Mouse (Mus musculus) liver, embryonic 11.5 days (tissue): Measurements from ENCODE around the gene Baz2b. TPM values are rescaled to one million over a fixed set of nuclear protein-coding genes. Genes with fewer than 3 reads are reported as not detected.
A peak's percentile ranks its signal among the peaks of the same experiment; 100 is the strongest.

ENCODE experiments used
- ATAC-seq: fragments of 200-750 bp; cut with Nextera tagmentation; replicated peaks from 2 replicates; pipeline ENCODE4 v1.8.0; 2017; ENCODE audit warnings: moderate number of reproducible peaks, mild to moderate bottlenecking, moderate TSS enrichment, moderate library complexity; ENCODE audit not compliant: low FRiP score
- DNase-seq: peaks from one replicate; pipeline ENCODE4 v3.0.0-alpha.2; 2017; ENCODE audit warnings: low spot score
- H3K27ac ChIP-seq: fragments of 300-500 bp; sonication (generic); 2 replicates; pipeline ENCODE4 v1.5.1; 2014; ENCODE audit warnings: mild to moderate bottlenecking, low read depth, low read length, control low read depth
- H3K27me3 ChIP-seq: fragments of 300-500 bp; sonication (generic); replicated peaks from 2 replicates; pipeline ENCODE4 v1.6.1; 2014; ENCODE audit warnings: low read length, mixed read lengths; ENCODE audit not compliant: control insufficient read depth, insufficient read depth
- H3K36me3 ChIP-seq: fragments of 300-500 bp; sonication (generic); 2 replicates; pipeline ENCODE4 v1.6.1; 2014; ENCODE audit warnings: mild to moderate bottlenecking, low read length, moderate library complexity, mixed read lengths; ENCODE audit not compliant: control insufficient read depth, insufficient read depth
- H3K4me1 ChIP-seq: fragments of 300-500 bp; sonication (generic); replicated peaks from 2 replicates; pipeline ENCODE4 v1.6.1; 2014; ENCODE audit warnings: low read length, mixed read lengths; ENCODE audit not compliant: control insufficient read depth, insufficient read depth
- H3K4me2 ChIP-seq: fragments of 300-500 bp; sonication (generic); 2 replicates; pipeline ENCODE4 v1.6.1; 2014; ENCODE audit warnings: mild to moderate bottlenecking, control low read depth, moderate library complexity
- H3K4me3 ChIP-seq: fragments of 300-500 bp; sonication (generic); 2 replicates; pipeline ENCODE4 v1.5.1; 2014; ENCODE audit warnings: low read depth, low read length, control low read depth
- H3K9ac ChIP-seq: fragments of 300-500 bp; sonication (generic); 2 replicates; pipeline ENCODE4 v1.6.1; 2014; ENCODE audit warnings: low read depth, low read length, control low read depth
- H3K9me3 ChIP-seq: fragments of 300-500 bp; sonication (generic); 2 replicates; pipeline ENCODE4 v1.6.1; 2016; ENCODE audit warnings: low read length, inconsistent platforms, mixed read lengths; ENCODE audit not compliant: control insufficient read depth
- WGBS: fragments of 180-500 bp; shearing (Covaris S2); extraction: QIAGEN DNeasy Blood & Tissue Kit; methylation state at CpG from one replicate; pipeline ENCODE4 v1.1.7; 2014; 5-methylcytosine and 5-hydroxymethylcytosine counted together
- polyA plus RNA-seq: library from polyadenylated mRNA; unstranded; fragments of >200 nt; fragmentation: Nextera tagmentation; extraction: Ambion mirVana; gene quantifications from 2 replicates; pipeline ENCODE4 v1.2.1, GENCODE M21; 2014

Gene Baz2b
- polyA plus RNA-seq, 1 experiment from 2014 or later = 35.2 TPM

DNA sequence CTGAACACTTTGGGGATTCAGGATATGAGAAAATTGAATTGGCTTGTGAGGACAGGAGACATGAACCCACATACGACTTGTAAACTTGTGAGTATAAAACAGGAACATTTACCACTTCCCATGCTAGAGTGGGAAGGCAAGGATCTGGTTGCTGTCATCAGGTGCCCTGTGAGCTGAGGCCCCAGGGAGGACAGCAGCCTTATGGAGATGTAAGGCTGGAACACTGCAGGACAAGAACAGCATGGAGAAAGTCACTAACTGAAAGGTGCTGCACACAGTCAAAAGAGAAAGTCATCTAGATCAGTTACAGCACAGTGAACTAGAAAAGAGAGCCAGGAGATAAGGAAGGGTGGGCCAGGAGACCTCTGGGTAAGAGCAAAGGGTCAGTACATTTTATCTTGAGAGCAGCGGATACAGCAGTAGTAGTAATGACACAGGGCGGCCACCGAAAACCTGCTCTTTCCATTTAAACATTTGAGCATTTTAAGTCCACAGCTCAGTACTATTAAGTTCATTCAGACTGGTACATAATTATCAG, 236.5 kb downstream of the Baz2b start:
- DNase-seq (no peak), ATAC-seq (peak; percentile 75)
- no peak overlapping the region for H3K4me3 ChIP-seq
- H3K4me2 ChIP-seq = peak overlapping the region; percentile 32
- H3K9me3 ChIP-seq = no peaks in the 10 kb centered on the region
- no peak overlapping the region for H3K9ac ChIP-seq
- H3K36me3 ChIP-seq = peaks cover 8% of the 10 kb centered on the region; the same call in 1 of the 2 replicates
- no peaks in the 10 kb centered on the region for H3K27me3 ChIP-seq
- peaks cover 7% of the 10 kb centered on the region; the same call in 1 of the 2 replicates for H3K4me1 ChIP-seq
- no peak overlapping the region for H3K27ac ChIP-seq
- 43% methylated on average over 4 of the region's 4 CpGs for WGBS

DNA sequence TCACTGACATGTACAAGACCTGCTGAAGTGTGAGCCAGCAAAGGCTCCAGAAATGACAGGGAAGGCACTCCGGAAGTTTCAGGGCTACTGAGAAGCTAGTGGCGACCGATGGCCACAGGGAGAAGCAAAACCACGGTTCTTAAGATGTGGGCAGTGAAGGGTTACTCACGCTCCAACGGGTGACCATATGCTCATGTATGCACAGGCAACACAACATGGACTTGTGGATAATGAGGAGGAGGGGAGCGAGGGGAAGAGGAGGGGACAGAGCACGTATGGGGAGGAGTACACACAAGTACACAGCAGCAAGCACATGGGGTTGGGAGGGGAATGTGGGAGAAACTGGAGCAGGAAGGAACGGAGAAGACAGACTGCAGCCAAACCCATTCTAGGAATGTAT, 239.1 kb downstream of the Baz2b start:
- WGBS = 82% methylated on average over 9 of the region's 9 CpGs
- Histone ChIP-seq H3K4me2 (no peak overlapping the region), H3K27ac (no peak overlapping the region), H3K9me3 (no peaks in the 10 kb centered on the region), H3K4me3 (no peak overlapping the region), H3K4me1 (peaks cover 7% of the 10 kb centered on the region; the same call in 1 of the 2 replicates), H3K9ac (no peak overlapping the region), H3K36me3 (peaks cover 12% of the 10 kb centered on the region; the same call in 1 of the 2 replicates), H3K27me3 (no peaks in the 10 kb centered on the region)
- ATAC-seq (no peak), DNase-seq (no peak)

DNA sequence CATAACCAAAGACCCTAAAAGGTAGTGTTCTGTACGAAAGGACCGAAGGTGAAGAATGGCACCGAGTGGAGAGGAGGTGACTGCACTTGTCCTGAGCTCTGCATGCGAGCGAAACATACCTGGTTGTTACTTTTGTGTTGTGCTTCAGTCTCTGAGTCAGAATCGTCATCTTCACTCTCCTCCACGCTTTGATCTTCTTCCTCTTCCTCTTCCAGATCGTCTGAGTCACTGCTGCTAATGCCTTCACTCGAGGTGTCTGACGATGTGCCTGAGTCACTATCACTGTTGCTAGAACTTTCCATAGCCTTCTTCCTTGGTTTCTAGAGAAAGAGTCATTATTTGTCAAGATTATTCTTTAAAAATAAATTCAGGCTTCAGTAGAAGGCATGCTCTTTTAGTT, 240.5 kb downstream of the Baz2b start:
- H3K27ac ChIP-seq = no peak overlapping the region
- no peak overlapping the region for H3K4me3 ChIP-seq
- peaks cover 3% of the 10 kb centered on the region; the same call in 1 of the 2 replicates for H3K4me1 ChIP-seq
- peaks cover 12% of the 10 kb centered on the region; the same call in 1 of the 2 replicates for H3K36me3 ChIP-seq
- ATAC-seq = no peak
- no peak overlapping the region for H3K9ac ChIP-seq
- H3K9me3 ChIP-seq = no peaks in the 10 kb centered on the region
- H3K4me2 ChIP-seq = no peak overlapping the region
- WGBS = 76% methylated on average over 10 of the region's 10 CpGs
- H3K27me3 ChIP-seq = no peaks in the 10 kb centered on the region
- DNase-seq = no peak

DNA sequence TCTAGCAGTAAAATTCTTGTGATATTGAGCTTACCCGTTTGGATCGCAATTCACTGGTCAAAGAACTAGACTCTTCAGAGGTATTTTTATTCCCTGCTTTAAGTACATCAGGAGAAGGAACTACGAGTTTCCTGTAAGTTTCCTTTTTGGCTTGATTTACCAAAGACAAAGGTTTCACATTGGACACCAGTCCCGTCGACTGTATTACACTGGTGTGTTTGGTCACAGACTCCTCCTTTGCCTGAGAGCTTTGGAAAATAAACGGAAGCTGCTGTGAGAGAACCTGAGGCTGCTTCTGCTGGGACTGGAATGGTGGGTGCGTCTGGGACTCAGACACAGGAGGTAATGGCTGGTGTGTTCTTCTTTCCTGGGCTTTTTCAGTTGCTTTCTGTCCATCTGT, 241.0 kb downstream of the Baz2b start:
- no peak overlapping the region for H3K27ac ChIP-seq
- no peaks in the 10 kb centered on the region for H3K27me3 ChIP-seq
- H3K4me1 ChIP-seq = peaks cover 2% of the 10 kb centered on the region; the same call in 1 of the 2 replicates
- H3K4me3 ChIP-seq = no peak overlapping the region
- H3K9me3 ChIP-seq = no peaks in the 10 kb centered on the region
- DNase-seq (no peak), ATAC-seq (no peak)
- no peak overlapping the region for H3K9ac ChIP-seq
- no peak overlapping the region for H3K4me2 ChIP-seq
- peaks cover 12% of the 10 kb centered on the region; the same call in 1 of the 2 replicates for H3K36me3 ChIP-seq
- WGBS = 88% methylated on average over 7 of the region's 7 CpGs

DNA sequence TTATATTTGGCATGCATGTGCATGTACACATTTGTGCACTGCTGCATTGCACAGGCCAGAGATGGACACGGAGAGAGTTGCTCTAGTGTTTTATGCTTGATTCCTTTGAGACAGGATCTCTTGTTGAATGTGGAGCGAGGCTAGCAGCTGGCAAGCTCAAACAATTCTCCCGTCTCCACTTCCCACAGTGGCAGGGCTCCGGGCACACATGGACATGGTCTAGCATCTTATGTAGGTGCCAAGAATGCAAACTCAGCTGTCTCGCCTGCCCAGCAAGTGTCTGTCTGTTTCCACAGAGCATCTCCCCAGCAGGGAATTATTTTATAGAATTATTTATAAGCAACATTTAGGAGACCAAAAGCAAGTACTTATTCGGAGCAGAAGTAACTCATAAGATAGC, 243.2 kb downstream of the Baz2b start:
- WGBS = 89% methylated on average over 6 of the region's 6 CpGs

DNA sequence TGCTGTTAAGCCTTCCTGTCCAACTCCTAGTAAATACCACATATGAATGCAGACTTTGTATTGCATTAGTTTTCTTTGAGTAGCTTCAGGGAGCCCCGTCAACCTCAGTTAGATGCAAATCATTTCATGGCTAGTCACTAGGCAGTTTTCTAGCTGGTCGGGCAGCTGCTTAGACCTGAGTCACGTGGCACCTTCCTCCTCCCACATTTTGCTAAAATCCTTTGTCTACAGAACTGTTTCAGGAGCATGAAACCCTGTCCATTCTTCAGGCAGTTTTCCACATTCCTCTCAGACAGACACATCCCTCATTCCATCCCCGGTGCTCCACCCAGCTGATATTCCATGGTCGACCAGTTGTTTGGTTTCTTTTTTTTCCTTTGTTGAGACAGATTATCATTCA, 246.6 kb downstream of the Baz2b start:
- no peak overlapping the region for H3K4me2 ChIP-seq
- H3K27me3 ChIP-seq = no peaks in the 10 kb centered on the region
- ATAC-seq = no peak
- peaks cover 9% of the 10 kb centered on the region; the same call in 1 of the 2 replicates for H3K36me3 ChIP-seq
- H3K9ac ChIP-seq = no peak overlapping the region
- no peaks in the 10 kb centered on the region for H3K9me3 ChIP-seq
- H3K4me3 ChIP-seq = no peak overlapping the region
- DNase-seq = no peak
- WGBS = 77% methylated on average over 5 of the region's 5 CpGs
- no peak overlapping the region for H3K27ac ChIP-seq
- no peaks in the 10 kb centered on the region for H3K4me1 ChIP-seq

More for the DNA sequence above, 243.2 kb downstream of the Baz2b start:
- ATAC-seq = no peak
- Histone ChIP-seq H3K4me1 (no peaks in the 10 kb centered on the region), H3K4me2 (no peak overlapping the region), H3K9me3 (no peaks in the 10 kb centered on the region), H3K4me3 (no peak overlapping the region), H3K27me3 (no peaks in the 10 kb centered on the region), H3K9ac (no peak overlapping the region), H3K36me3 (peaks cover 14% of the 10 kb centered on the region; the same call in 1 of the 2 replicates), H3K27ac (no peak overlapping the region)
- DNase-seq = no peak

DNA sequence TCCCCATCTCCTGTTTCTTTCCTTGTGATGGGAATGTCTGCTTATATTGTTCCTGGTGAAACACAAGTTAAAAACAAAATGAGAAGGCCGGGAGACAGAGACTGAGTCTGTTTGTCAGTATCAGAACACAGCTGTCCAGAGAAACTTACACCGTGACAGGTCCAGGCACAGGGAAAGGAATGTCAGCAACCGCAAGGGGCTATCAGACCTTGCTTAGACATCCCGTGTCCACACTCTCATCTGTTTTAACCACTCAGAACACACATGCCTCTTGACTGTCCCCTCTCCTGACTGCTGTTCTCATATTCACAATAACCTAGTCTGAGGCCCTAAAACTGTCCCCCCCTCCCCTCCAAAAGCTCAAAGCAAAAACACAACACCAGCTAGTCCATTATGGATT, 247.1 kb downstream of the Baz2b start:
- 80% methylated on average over 4 of the region's 4 CpGs for WGBS
- no peaks in the 10 kb centered on the region for H3K4me1 ChIP-seq
- H3K9ac ChIP-seq = no peak overlapping the region
- DNase-seq = no peak
- ATAC-seq = no peak
- no peak overlapping the region for H3K4me2 ChIP-seq
- H3K36me3 ChIP-seq = peaks cover 7% of the 10 kb centered on the region; the same call in 1 of the 2 replicates
- no peak overlapping the region for H3K27ac ChIP-seq
- no peaks in the 10 kb centered on the region for H3K27me3 ChIP-seq
- no peaks in the 10 kb centered on the region for H3K9me3 ChIP-seq
- H3K4me3 ChIP-seq = no peak overlapping the region

DNA sequence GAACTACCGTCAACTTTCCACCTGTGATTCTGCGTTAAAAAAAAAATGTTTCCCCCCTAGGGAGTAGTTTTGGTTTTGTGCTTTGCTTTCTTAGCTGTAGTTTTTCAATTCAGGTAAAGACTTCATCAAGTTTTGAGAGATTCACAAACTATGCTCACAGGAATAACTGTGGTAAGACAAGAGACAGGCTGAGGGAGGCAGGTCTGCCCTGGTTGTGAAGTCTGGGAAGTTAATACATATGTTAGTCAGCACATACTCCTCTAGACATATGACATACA, 249.2 kb downstream of the Baz2b start:
- ATAC-seq (no peak), DNase-seq (no peak)
- H3K27me3 ChIP-seq = no peaks in the 10 kb centered on the region
- peaks cover 2% of the 10 kb centered on the region; the same call in 1 of the 2 replicates for H3K36me3 ChIP-seq
- H3K4me1 ChIP-seq = no peaks in the 10 kb centered on the region
- 85% methylated on average over 2 of the region's 2 CpGs for WGBS
- H3K4me3 ChIP-seq = no peak overlapping the region
- H3K9ac ChIP-seq = no peak overlapping the region
- H3K9me3 ChIP-seq = no peaks in the 10 kb centered on the region
- no peak overlapping the region for H3K27ac ChIP-seq
- no peak overlapping the region for H3K4me2 ChIP-seq

DNA sequence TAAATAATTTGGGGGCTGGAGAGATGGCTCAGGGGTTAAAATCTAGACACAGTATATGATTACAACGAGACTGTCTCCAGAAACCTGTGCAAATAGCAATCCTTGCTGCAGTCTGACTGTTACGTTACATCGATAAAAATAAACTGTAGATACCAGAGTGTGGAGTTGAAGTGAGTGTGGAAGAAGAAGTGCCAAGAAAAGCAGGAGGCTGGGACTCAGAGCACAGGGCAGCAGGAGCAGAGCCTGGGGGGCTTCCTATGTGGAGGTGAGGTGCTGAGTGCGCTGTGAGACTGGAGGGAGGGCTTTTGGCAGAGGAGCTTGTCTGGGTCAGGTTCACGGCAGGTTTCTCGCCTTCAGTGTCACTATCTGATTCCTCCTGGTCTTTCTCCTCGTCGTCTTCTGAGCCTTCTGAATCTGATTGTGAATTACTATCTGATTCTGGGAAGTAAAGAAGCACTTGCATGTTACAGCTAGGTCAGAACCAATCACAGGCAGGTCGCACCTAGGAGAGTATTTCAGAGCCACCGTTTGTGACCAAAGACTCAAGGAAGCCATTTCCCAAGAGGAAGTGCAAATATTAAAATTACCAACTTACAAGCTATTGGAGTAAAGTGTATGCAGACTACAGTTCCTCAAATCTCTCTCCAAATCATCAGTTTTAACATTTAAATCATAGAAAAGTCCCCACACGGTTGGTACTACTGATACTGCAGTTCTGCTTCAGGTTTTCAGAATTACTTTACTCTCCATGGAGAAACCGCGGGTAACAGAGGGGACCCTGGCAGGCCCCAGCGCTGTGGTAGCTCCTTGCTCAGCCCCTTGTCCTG, 249.8 kb downstream of the Baz2b start:
- no peaks in the 10 kb centered on the region for H3K9me3 ChIP-seq
- peaks cover 2% of the 10 kb centered on the region; the same call in 1 of the 2 replicates for H3K36me3 ChIP-seq
- no peak overlapping the region for H3K27ac ChIP-seq
- H3K4me2 ChIP-seq = no peak overlapping the region
- H3K4me1 ChIP-seq = no peaks in the 10 kb centered on the region
- no peak for ATAC-seq
- H3K9ac ChIP-seq = no peak overlapping the region
- H3K27me3 ChIP-seq = no peaks in the 10 kb centered on the region
- no peak for DNase-seq
- H3K4me3 ChIP-seq = no peak overlapping the region
- WGBS = 91% methylated on average over 14 of the region's 14 CpGs
